Comparison of ENCODE assay signal across 25 mouse cellular contexts in genomic region chr3:52354203-52354602, GRCm38 (mm10).
"Had no signal": no experiment of that assay in that cellular context is flagged by ENCODE, and none has a peak within 500 bp of the region (broad histone marks: within the 10 kb centered on the region; RNA-seq: fewer than 3 reads in every experiment).

No protein-coding gene starts in this region.

- H3K4me3 ChIP-seq: gastrocnemius, adult 2 months; heart, adult 2 months; hindbrain, embryonic 10.5 days; hindbrain, embryonic 12.5 days; kidney, embryonic 15.5 days; limb, embryonic 13.5 days; limb, embryonic 15.5 days; liver, embryonic 12.5 days had no signal

- H3K9me3 ChIP-seq: hindbrain, embryonic 10.5 days; hindbrain, embryonic 12.5 days; kidney, embryonic 15.5 days; limb, embryonic 13.5 days; limb, embryonic 15.5 days; liver, embryonic 12.5 days had no signal

- H3K4me1 ChIP-seq: hindbrain, embryonic 12.5 days; limb, embryonic 15.5 days; liver, embryonic 12.5 days had no signal

- H3K27ac ChIP-seq: gastrocnemius, adult 2 months; heart, adult 2 months; hindbrain, embryonic 10.5 days; hindbrain, embryonic 12.5 days; hindbrain, embryonic 14.5 days; kidney, embryonic 15.5 days; kidney, postnatal 0 days; limb, embryonic 13.5 days; limb, embryonic 15.5 days; liver, embryonic 12.5 days; liver, embryonic 14.5 days had no signal

- H3K36me3 ChIP-seq: hindbrain, embryonic 10.5 days; hindbrain, embryonic 12.5 days; kidney, embryonic 15.5 days; limb, embryonic 13.5 days; limb, embryonic 15.5 days; liver, embryonic 12.5 days had no signal

- ATAC-seq: hindbrain, embryonic 16.5 days; intestine, embryonic 16.5 days; liver, embryonic 12.5 days had no signal

- H3K27me3 ChIP-seq: hindbrain, embryonic 12.5 days; kidney, embryonic 15.5 days; limb, embryonic 13.5 days; limb, embryonic 15.5 days; liver, embryonic 12.5 days had no signal

- DNase-seq: gastrocnemius, adult 2 months; gastrocnemius, postnatal 10 days; gastrocnemius, postnatal 25 days; heart, adult 2 months; heart, postnatal 10 days; heart, postnatal 4 days; kidney, adult 11 months; kidney, adult 2 months; kidney, adult 9 months; kidney, postnatal 14 days; kidney, postnatal 36 days; layer of hippocampus, adult 9-11 months; layer of hippocampus, postnatal 36 days; left cerebral cortex, postnatal 4 days had no signal

- H3K4me2 ChIP-seq: hindbrain, embryonic 12.5 days; hindbrain, embryonic 14.5 days; kidney, embryonic 15.5 days; limb, embryonic 13.5 days; limb, embryonic 15.5 days; liver, embryonic 12.5 days had no signal

- H3K9ac ChIP-seq: hindbrain, embryonic 12.5 days; hindbrain, embryonic 14.5 days; kidney, embryonic 15.5 days; limb, embryonic 13.5 days; limb, embryonic 15.5 days; liver, embryonic 12.5 days; liver, embryonic 14.5 days had no signal
